Mouse (Mus musculus): ENCODE measurements at regions not wholly inside any gene's neighbourhood (a gene's known extent, or its start where the extent isn't known, plus 50 kb on each side); places are given as distances from the start of the nearest gene placed in this dataset.
A peak's percentile ranks its signal among the peaks of the same experiment; 100 is the strongest.

GRCm38 (mm10) chr3:101711594-101712171 lies 107.2 kb upstream of the Atp1a1 start:
- Histone ChIP-seq H3K9me3 (no peaks in the 10 kb centered on the region), H3K36me3 (replicated peaks) (no peaks in the 10 kb centered on the region), H3K4me2 (peak overlapping the region; percentile 9; the same call in 1 of the 2 replicates), H3K27me3 (peaks cover 9% of the 10 kb centered on the region; the same call in 1 of the 2 replicates), H3K27ac (peak overlapping the region; percentile 75), H3K4me1 (peaks cover 34% of the 10 kb centered on the region), H3K9ac (0 out of 2 replicates have a peak overlapping the region, but pooled peaks have one; percentile 13), H3K4me3 (replicated peaks) (no peak overlapping the region)
- WGBS = 4% methylated on average over 11 of the region's 11 CpGs
- peak; percentile 83 for ATAC-seq (ENCODE audit: low FRiP score)

- H3K4me1 ChIP-seq = peaks cover 34% of the 10 kb centered on the region
- no peak overlapping the region for H3K4me3 ChIP-seq (replicated peaks)
- WGBS = 85% methylated on average over 12 of the region's 12 CpGs
- no peaks in the 10 kb centered on the region for H3K9me3 ChIP-seq
- ATAC-seq (ENCODE audit: low FRiP score) = no peak
- H3K27ac ChIP-seq = no peak overlapping the region
- H3K27me3 ChIP-seq = peaks cover 9% of the 10 kb centered on the region; the same call in 1 of the 2 replicates
- H3K9ac ChIP-seq = no peak overlapping the region
- no peaks in the 10 kb centered on the region for H3K36me3 ChIP-seq (replicated peaks)
- H3K4me2 ChIP-seq = no peak overlapping the region
Measured at GRCm38 (mm10) chr3:101709379-101709970, 105.0 kb upstream of the Atp1a1 start.

- Histone ChIP-seq H3K4me2 (no peak overlapping the region), H3K36me3 (replicated peaks) (no peaks in the 10 kb centered on the region), H3K4me3 (replicated peaks) (no peak overlapping the region), H3K9ac (no peak overlapping the region), H3K4me1 (peaks cover 31% of the 10 kb centered on the region), H3K27me3 (peaks cover 5% of the 10 kb centered on the region; the same call in 1 of the 2 replicates), H3K9me3 (no peaks in the 10 kb centered on the region), H3K27ac (no peak overlapping the region)
- ATAC-seq (ENCODE audit: low FRiP score) = no peak
- 81% methylated on average over 8 of the region's 8 CpGs for WGBS
Measured at GRCm38 (mm10) chr3:101708821-101709220, 104.3 kb upstream of the Atp1a1 start.

GRCm38 (mm10) chr3:101704919-101705318 lies 100.4 kb upstream of the Atp1a1 start:
- no peaks in the 10 kb centered on the region for H3K36me3 ChIP-seq (replicated peaks)
- 88% methylated on average over 9 of the region's 9 CpGs for WGBS
- no peak overlapping the region for H3K4me2 ChIP-seq
- no peak overlapping the region for H3K27ac ChIP-seq
- no peak overlapping the region for H3K4me3 ChIP-seq (replicated peaks)
- ATAC-seq (ENCODE audit: low FRiP score) = no peak
- H3K27me3 ChIP-seq = no peaks in the 10 kb centered on the region
- H3K9ac ChIP-seq = no peak overlapping the region
- peaks cover 19% of the 10 kb centered on the region for H3K4me1 ChIP-seq
- H3K9me3 ChIP-seq = no peaks in the 10 kb centered on the region

- 93% methylated on average over 5 of the region's 5 CpGs for WGBS
- H3K9me3 ChIP-seq = no peaks in the 10 kb centered on the region
- no peaks in the 10 kb centered on the region for H3K27me3 ChIP-seq
- H3K27ac ChIP-seq = no peak overlapping the region
- H3K36me3 ChIP-seq (replicated peaks) = no peaks in the 10 kb centered on the region
- no peak overlapping the region for H3K4me2 ChIP-seq
- ATAC-seq (ENCODE audit: low FRiP score) = no peak
- no peak overlapping the region for H3K4me3 ChIP-seq (replicated peaks)
- no peak overlapping the region for H3K9ac ChIP-seq
- peaks cover 19% of the 10 kb centered on the region for H3K4me1 ChIP-seq
Measured at GRCm38 (mm10) chr3:101704326-101704725, 99.8 kb upstream of the Atp1a1 start.

GRCm38 (mm10) chr3:101701763-101702173 lies 97.3 kb upstream of the Atp1a1 start:
- Histone ChIP-seq H3K36me3 (replicated peaks) (no peaks in the 10 kb centered on the region), H3K4me3 (replicated peaks) (no peak overlapping the region), H3K9ac (no peak overlapping the region), H3K27me3 (no peaks in the 10 kb centered on the region), H3K4me1 (peaks cover 19% of the 10 kb centered on the region), H3K27ac (peak overlapping the region; percentile 74), H3K4me2 (no peak overlapping the region; the same call in 1 of the 2 replicates), H3K9me3 (no peaks in the 10 kb centered on the region)
- peak; percentile 90 for ATAC-seq (ENCODE audit: low FRiP score)
- WGBS = 5% methylated on average over 1 of the region's 1 CpGs

- peak overlapping the region; percentile 74 for H3K27ac ChIP-seq
- H3K9ac ChIP-seq = no peak overlapping the region
- WGBS = 63% methylated on average over 10 of the region's 10 CpGs
- peaks cover 19% of the 10 kb centered on the region for H3K4me1 ChIP-seq
- H3K4me3 ChIP-seq (replicated peaks) = no peak overlapping the region
- no peaks in the 10 kb centered on the region for H3K9me3 ChIP-seq
- no peaks in the 10 kb centered on the region for H3K36me3 ChIP-seq (replicated peaks)
- peak; percentile 59; the same call in 1 of the 2 replicates for ATAC-seq (ENCODE audit: low FRiP score)
- no peak overlapping the region for H3K4me2 ChIP-seq
- no peaks in the 10 kb centered on the region for H3K27me3 ChIP-seq
Measured at GRCm38 (mm10) chr3:101700974-101701610, 96.6 kb upstream of the Atp1a1 start.

GRCm38 (mm10) chr3:101699929-101700681 lies 95.6 kb upstream of the Atp1a1 start:
- no peaks in the 10 kb centered on the region for H3K9me3 ChIP-seq
- H3K27ac ChIP-seq = no peak overlapping the region
- no peak overlapping the region for H3K9ac ChIP-seq
- H3K4me2 ChIP-seq = no peak overlapping the region
- peaks cover 19% of the 10 kb centered on the region for H3K4me1 ChIP-seq
- no peaks in the 10 kb centered on the region for H3K27me3 ChIP-seq
- WGBS = 81% methylated on average over 12 of the region's 12 CpGs
- H3K4me3 ChIP-seq (replicated peaks) = no peak overlapping the region
- H3K36me3 ChIP-seq (replicated peaks) = no peaks in the 10 kb centered on the region
- ATAC-seq (ENCODE audit: low FRiP score) = no peak

- Histone ChIP-seq H3K4me2 (no peak overlapping the region), H3K9me3 (no peaks in the 10 kb centered on the region), H3K27me3 (no peaks in the 10 kb centered on the region), H3K36me3 (replicated peaks) (no peaks in the 10 kb centered on the region), H3K9ac (no peak overlapping the region), H3K4me1 (peaks cover 12% of the 10 kb centered on the region), H3K4me3 (replicated peaks) (no peak overlapping the region), H3K27ac (no peak overlapping the region)
- ATAC-seq (ENCODE audit: low FRiP score) = no peak
- WGBS = 86% methylated on average over 2 of the region's 2 CpGs
Measured at GRCm38 (mm10) chr3:101696832-101697231, 92.3 kb upstream of the Atp1a1 start.

GRCm38 (mm10) chr3:101694311-101694710 lies 89.8 kb upstream of the Atp1a1 start:
- Histone ChIP-seq H3K9ac (no peak overlapping the region), H3K4me3 (replicated peaks) (no peak overlapping the region), H3K4me2 (no peak overlapping the region), H3K9me3 (no peaks in the 10 kb centered on the region), H3K4me1 (no peaks in the 10 kb centered on the region), H3K27me3 (no peaks in the 10 kb centered on the region), H3K36me3 (replicated peaks) (no peaks in the 10 kb centered on the region), H3K27ac (no peak overlapping the region)
- no peak for ATAC-seq (ENCODE audit: low FRiP score)
- WGBS = 76% methylated on average over 1 of the region's 1 CpGs

- Histone ChIP-seq H3K36me3 (replicated peaks) (no peaks in the 10 kb centered on the region), H3K4me2 (no peak overlapping the region), H3K4me3 (replicated peaks) (no peak overlapping the region), H3K27ac (no peak overlapping the region), H3K9ac (no peak overlapping the region), H3K27me3 (no peaks in the 10 kb centered on the region), H3K4me1 (no peaks in the 10 kb centered on the region), H3K9me3 (no peaks in the 10 kb centered on the region)
- 76% methylated on average over 8 of the region's 8 CpGs for WGBS
- ATAC-seq (ENCODE audit: low FRiP score) = no peak
Measured at GRCm38 (mm10) chr3:101691937-101692604, 87.6 kb upstream of the Atp1a1 start.

- no peak overlapping the region for H3K27ac ChIP-seq
- no peak overlapping the region for H3K4me3 ChIP-seq (replicated peaks)
- WGBS = 79% methylated on average over 2 of the region's 2 CpGs
- H3K4me1 ChIP-seq = no peaks in the 10 kb centered on the region
- no peaks in the 10 kb centered on the region for H3K36me3 ChIP-seq (replicated peaks)
- H3K27me3 ChIP-seq = no peaks in the 10 kb centered on the region
- no peak for ATAC-seq (ENCODE audit: low FRiP score)
- H3K9me3 ChIP-seq = no peaks in the 10 kb centered on the region
- H3K9ac ChIP-seq = no peak overlapping the region
- H3K4me2 ChIP-seq = no peak overlapping the region
Measured at GRCm38 (mm10) chr3:101690779-101691178, 86.3 kb upstream of the Atp1a1 start.
